8 mouse cellular contexts compared by ENCODE assay signal in genomic region chr5:92398153-92398552, GRCm38 (mm10). TPM values are rescaled to one million over a fixed set of nuclear protein-coding genes. Genes with fewer than 3 reads are reported as not detected.
A peak's percentile ranks its signal among the peaks of the same experiment; 100 is the strongest.
DNase-seq lines count a peak whose midpoint lies in the region; ATAC-seq lines count a peak whose summit lies in the region.

No protein-coding gene starts in this region.

- ATAC-seq in hindbrain, embryonic 13.5 days (ENCODE audit: low FRiP score): peak; percentile 83

- no peak overlapping the region for H3K4me3 ChIP-seq in hindbrain, embryonic 13.5 days

- H3K9me3 ChIP-seq in hindbrain, embryonic 13.5 days: no peaks in the 10 kb centered on the region

- DNase-seq in T-cell, adult 2 months (ENCODE audit: low spot score): peak; percentile 48
- DNase-seq in cerebellum, adult 9-11 months: peak; percentile 53
- DNase-seq in frontal cortex, adult 2 months (ENCODE audit: extremely low spot score in 1 of 2, low spot score in 1 of 2): peak; percentile 54 to 89
- peak; percentile 47 to 61 for DNase-seq in layer of hippocampus, postnatal 36 days
- peak; percentile 47 to 81 for DNase-seq in lung, postnatal 4 days
- DNase-seq in right cerebral cortex, postnatal 10 days (ENCODE audit: low spot score in 2 of 2): peak; percentile 60 to 75
- peak; percentile 80 for DNase-seq in yolk sac, embryonic 10.5 days (ENCODE audit: low spot score)

- H3K4me1 ChIP-seq in hindbrain, embryonic 13.5 days (replicated peaks): 0 out of 2 replicates have a peak, but pooled peaks cover under 1% of the 10 kb centered on the region

- H3K27ac ChIP-seq in hindbrain, embryonic 13.5 days: no peak overlapping the region

- no peaks in the 10 kb centered on the region for H3K36me3 ChIP-seq in hindbrain, embryonic 13.5 days

- H3K4me2 ChIP-seq in hindbrain, embryonic 13.5 days: no peak overlapping the region

- H3K27me3 ChIP-seq in hindbrain, embryonic 13.5 days: peaks cover 10% of the 10 kb centered on the region

- no peak overlapping the region for H3K9ac ChIP-seq in hindbrain, embryonic 13.5 days

- WGBS in hindbrain, embryonic 13.5 days: 23% methylated on average over 5 of the region's 5 CpGs

RNA-seq across cellular contexts. Expression of gene Nup54, which starts 36.9 kb away (rescaled TPM):
- polyA plus RNA-seq in frontal cortex, adult 2 months (2012; rRNA removed): 27.7 and 29.2 TPM in 2 replicates
- 51.0 and 56.7 TPM in 2 replicates for polyA plus RNA-seq in hindbrain, embryonic 13.5 days (2015; fragmentation: Nextera tagmentation; extraction: Ambion mirVana)
- total RNA-seq in layer of hippocampus, postnatal 36 days (2021): 10 to 100 TPM; 31.3 to 34.4 TPM

RNA-seq across cellular contexts. Expression of gene Cxcl10, which starts 49.5 kb away (rescaled TPM):
- polyA plus RNA-seq in frontal cortex, adult 2 months (2012; rRNA removed): 1.4 and 1.9 TPM in 2 replicates
- 0.21 and 0.30 TPM in 2 replicates for polyA plus RNA-seq in hindbrain, embryonic 13.5 days (2015; fragmentation: Nextera tagmentation; extraction: Ambion mirVana)
- total RNA-seq in layer of hippocampus, postnatal 36 days (2021): not detected
